Mouse (Mus musculus) kidney, adult 9 months (tissue): ENCODE measurements at regions not wholly inside any gene's neighbourhood (a gene's known extent, or its start where the extent isn't known, plus 50 kb on each side); places are given as distances from the start of the nearest gene placed in this dataset.

Experiments
- DNase-seq: peaks from one replicate; pipeline ENCODE4 v3.0.0; 2022

- DNase-seq, result no peak
Measured at GRCm38 (mm10) chr9:74655956-74656355, 205.8 kb upstream of the Onecut1 start.

- DNase-seq, result no peak
Measured at GRCm38 (mm10) chr9:74656392-74656791, 205.3 kb upstream of the Onecut1 start.

- DNase-seq, result peak; percentile 59
Measured at GRCm38 (mm10) chr9:74671356-74671952, 190.3 kb upstream of the Onecut1 start.

- peak; percentile 11 for DNase-seq
Measured at GRCm38 (mm10) chr9:74672261-74672660, 189.5 kb upstream of the Onecut1 start.

GRCm38 (mm10) chr9:74698229-74698628, 163.5 kb upstream of the Onecut1 start:
- no peak for DNase-seq

GRCm38 (mm10) chr9:74705698-74706097, 156.0 kb upstream of the Onecut1 start:
- DNase-seq, result no peak

- no peak for DNase-seq
Measured at GRCm38 (mm10) chr9:74707608-74708007, 154.1 kb upstream of the Onecut1 start.

- no peak for DNase-seq
Measured at GRCm38 (mm10) chr9:74711698-74712097, 150.0 kb upstream of the Onecut1 start.

GRCm38 (mm10) chr9:74732451-74732850, 129.3 kb upstream of the Onecut1 start:
- no peak for DNase-seq

GRCm38 (mm10) chr9:74741949-74742348, 119.8 kb upstream of the Onecut1 start:
- no peak for DNase-seq

- DNase-seq, result no peak
Measured at GRCm38 (mm10) chr9:74747886-74748285, 113.8 kb upstream of the Onecut1 start.

- DNase-seq, result no peak
Measured at GRCm38 (mm10) chr9:74758025-74758424, 103.7 kb upstream of the Onecut1 start.

- DNase-seq, result no peak
Measured at GRCm38 (mm10) chr9:74758876-74759275, 102.8 kb upstream of the Onecut1 start.

- no peak for DNase-seq
Measured at GRCm38 (mm10) chr9:74780419-74780818, 81.3 kb upstream of the Onecut1 start.

- no peak for DNase-seq
Measured at GRCm38 (mm10) chr9:74793394-74793793, 68.3 kb upstream of the Onecut1 start.

- DNase-seq, result no peak
Measured at GRCm38 (mm10) chr9:74795994-74796393, 65.7 kb upstream of the Onecut1 start.

GRCm38 (mm10) chr9:74797272-74797844, 64.4 kb upstream of the Onecut1 start:
- no peak for DNase-seq

GRCm38 (mm10) chr9:74801091-74801490, 60.6 kb upstream of the Onecut1 start:
- no peak for DNase-seq

GRCm38 (mm10) chr9:74811437-74811836, 50.3 kb upstream of the Onecut1 start:
- no peak for DNase-seq
